Mouse (Mus musculus) testis, postnatal 10 days (tissue): ENCODE results near the gene Hsp90ab1.
A peak's percentile ranks its signal among the peaks of the same experiment; 100 is the strongest.

ENCODE experiments used
- DNase-seq: peaks from one replicate; pipeline ENCODE4 v3.0.0; 2021; ENCODE audit warnings: low spot score

The Hsp90ab1 gene

DNA sequence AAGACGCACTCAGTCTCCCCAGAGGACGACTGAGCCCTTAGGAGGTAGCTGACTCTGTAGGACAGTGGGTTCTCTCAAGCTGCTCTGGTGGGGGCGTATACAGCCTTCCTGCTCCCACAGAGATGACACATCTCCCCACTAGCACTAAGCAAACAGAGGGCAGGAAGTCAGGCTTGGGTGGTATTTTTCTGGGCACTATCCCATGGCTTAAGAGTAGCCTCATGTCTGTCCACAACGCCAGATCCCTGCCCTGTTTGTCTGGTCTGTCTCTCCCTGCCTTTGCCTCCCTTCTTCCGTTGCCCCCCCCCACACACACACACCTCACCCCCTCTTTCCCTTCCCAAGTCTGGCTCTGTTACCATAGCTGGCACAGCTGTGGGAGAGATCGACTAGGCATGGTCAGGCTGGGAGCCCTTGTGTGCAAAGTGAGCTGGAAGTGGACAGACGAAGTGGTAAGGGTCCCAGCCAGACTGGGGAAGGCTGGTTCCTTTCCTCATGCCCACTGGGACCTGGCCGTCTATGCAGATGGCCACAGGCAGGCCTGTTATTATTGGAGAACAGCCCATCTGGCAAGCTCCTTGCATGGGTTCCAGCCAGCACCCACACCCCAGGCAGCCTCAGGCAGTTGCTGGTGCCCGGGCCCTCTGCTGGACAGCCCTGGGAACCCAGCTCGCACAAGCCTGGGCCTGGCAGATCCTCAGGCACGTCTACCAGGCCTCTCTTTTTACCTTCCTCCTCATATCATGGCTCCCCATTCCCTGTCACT lies 23.7 kb upstream of the Hsp90ab1 start:
- DNase-seq: peak; percentile 84

DNA sequence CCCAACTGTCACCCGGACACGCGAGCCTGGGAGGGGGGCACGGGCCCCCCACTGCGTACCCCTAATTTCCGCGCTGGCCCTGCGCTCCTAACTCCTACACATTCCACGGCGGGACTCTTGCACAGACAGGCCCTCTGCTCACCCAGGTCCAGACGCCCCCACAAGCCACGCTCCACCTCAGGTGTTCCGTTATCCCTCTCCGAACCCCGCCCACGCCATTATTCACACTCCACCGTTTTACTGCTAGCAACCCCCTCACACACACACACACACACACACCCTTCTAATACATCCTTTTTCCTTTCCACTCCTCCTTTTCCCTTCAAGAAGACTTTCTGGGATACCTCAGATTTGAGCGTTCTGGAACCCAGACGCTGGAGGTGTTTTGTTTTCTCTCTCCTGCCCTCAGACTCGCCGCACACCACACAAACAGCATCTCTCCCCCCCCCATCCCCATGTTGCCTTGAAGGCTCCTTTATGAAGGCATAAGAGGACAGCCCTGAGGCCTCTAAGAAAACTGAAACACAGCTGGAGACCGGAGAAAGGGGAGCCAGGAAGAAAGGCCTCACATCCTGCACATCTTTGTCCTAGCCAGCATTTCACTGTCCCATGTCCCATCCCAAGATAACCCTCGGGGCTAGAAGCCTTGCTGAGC lies 22.8 kb upstream of the Hsp90ab1 start:
- DNase-seq: no peak

DNA sequence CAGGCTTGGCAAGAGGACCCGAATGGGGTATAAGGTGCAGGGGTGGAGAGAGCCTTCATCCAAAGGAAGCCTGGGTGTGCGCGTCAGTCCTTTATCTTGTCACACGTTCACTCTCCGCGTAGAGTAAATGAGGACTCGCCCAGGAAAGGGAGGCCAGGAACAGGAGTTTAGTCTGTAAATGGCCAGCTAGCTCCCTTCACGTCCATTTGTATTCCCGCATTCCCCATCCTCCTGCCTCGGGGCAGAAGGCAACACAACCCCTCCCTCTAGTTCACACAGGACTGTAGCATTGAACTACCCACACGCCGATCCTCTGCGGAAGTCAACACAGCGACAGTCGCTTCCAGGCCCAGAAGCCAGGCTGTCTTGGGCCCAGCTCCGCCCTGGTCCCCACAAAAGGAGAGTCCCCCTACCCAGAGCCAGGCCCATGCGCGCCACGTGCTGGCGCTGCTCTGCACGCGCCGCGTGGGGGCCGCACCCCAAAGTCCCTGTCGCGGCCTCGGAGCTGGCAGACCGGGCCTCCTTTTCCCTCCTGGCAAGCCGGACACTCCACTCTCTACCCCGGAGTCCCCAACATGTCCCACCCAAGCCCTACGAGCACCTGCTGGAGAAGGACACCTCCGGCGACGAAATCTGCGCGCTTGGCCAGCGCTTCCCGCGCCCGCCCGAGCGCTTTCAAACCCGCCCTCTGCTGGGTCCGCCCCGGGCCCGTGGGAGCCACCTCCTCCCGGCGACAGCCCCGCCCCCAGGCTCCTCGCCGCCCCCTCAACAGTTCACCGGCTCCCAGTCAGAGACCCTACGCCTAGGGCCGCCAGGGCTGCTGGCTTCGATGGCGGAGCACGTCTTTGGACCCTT lies 22.0 kb upstream of the Hsp90ab1 start:
- DNase-seq: peak; percentile 93

DNA sequence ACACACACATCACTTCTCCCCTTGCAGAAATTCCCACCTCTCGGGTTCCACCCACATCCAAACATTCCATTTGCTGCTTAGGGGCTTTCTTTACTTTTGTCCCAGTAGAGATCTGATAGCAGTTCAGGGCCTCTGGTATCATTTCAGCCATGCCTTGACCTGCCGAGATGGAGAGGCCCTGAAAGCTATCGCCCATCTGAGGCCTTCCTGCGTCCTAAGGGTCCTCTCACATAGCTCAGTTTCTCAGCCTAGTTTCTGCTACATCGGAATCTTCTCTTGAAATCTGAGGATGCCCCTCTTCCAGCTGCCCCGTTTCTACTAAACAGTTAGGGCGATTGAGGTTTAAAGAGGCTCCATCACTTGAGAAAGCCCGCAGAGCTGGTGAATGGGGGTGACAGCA lies 21.1 kb upstream of the Hsp90ab1 start:
- no peak for DNase-seq

DNA sequence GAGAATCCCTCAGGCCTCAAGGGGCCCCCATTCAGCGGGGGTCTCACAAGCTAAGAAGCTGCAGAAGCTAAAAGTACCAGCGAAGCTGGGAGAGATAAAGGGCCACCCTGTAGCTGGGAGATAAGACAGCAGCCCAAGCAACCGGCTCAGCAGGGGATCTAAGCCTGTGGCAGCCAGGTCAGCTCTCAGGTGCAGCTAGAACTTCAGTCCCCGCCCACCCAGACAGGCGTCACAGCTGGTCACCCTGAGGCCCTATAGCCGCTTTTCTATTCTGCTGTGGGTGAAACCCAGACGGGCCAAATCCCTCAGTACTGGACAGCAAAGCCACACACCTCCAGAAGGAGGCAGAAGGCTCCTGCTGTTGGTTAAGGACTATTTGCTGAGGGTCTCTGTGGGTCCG lies 20.4 kb upstream of the Hsp90ab1 start:
- DNase-seq: peak; percentile 62

DNA sequence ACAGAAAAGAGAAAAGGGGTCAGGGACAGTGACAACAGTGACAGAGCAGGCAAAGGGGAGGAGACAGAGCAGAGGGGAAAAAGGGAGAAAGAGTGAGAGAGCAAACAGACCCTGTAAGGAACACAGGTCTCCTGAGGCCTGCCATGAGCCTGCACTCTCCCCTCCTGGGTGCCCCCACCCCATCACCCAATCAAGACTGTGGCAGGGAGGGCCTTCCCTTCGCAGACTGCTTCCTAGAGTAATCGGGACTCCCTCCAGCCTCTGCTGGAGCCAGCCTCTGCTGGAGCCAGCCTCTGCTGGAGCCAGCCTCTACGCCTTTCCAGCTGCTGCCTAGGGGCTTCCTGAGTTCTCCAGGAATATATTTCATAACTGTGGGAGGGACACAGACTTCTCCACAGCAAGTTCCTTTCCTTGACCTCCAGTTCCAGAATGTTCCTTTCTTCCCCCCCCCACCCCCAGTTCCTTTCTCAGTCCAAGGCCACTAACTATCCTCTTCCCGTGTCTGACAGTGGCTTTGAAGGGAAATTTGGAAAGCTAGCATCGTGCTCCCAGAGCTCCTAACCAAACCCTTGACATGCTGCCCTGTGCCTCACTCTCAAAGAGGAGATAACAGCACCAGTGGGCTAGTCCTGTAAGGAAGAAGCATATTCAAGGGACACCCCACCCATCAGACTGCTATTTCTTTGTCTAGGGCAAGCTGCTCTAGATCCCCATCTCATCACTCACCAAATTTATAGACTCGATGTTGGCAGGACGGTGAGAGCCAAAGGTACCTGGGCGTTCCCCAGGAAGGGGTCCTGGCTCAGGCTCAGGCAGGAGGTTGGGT lies 19.7 kb upstream of the Hsp90ab1 start:
- DNase-seq: peak; percentile 70

DNA sequence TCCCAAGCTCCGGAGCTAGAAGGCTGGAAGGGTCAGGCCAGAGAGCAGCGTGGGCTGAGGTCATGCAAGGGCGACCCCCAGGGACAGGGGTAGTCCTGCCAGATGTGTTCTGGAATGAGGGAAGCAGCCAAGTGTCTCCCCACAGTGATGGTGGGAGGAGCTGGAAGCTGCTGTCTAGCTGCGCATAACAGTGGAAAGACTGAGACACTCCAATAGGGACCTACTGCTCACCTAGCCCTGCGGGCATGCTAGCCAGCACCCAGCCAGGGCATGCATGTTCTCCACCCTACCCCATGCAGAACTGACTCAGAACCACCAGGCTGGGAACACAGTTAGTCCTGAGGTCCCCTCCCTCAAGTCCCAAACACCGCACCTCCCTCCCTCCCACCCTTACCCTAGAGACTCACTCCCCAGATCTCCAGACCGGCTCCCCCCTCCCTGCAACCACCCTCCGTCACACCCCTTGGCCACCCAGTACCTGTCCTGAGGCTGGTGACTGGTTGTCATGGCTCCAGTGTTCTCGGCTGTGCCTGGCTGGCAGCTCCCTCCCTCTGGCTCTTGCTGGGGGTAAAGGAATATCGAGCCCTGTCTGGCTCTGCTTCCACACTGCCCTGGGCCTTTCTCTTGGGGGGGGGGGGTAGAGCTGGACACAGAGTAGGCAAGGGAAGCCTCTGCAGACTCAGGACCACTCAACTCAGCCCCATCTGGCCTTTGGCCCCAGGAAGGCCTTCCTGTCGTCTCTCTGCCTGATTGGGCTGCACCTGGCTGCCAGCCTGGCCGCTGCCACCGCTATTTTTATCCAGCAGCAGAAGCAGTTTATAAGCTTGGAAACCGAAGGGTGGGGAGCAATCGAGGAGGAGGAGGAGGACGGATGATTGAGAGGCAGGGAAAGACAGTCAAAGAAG lies 18.9 kb upstream of the Hsp90ab1 start:
- DNase-seq: peak; percentile 72

DNA sequence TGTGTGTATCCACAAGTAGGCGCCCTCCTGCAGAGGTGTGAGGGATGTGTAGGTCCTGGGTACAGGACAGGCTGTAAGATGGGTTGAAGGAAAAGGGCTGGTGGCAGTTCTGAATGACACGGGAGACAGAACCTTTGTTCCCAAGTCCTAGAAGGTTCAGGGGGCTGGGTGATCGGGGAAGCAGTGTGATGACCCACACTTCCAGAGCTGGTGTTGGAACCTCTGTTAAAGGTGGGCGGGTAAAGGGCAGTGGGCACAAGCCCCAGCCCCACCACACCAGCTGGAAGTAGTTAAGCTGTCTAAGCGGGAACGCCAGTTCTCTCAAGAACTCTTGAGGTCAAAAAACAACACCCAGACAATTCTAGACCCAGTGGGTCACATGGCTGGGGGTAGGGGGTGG lies 17.3 kb upstream of the Hsp90ab1 start:
- DNase-seq: peak; percentile 37

DNA sequence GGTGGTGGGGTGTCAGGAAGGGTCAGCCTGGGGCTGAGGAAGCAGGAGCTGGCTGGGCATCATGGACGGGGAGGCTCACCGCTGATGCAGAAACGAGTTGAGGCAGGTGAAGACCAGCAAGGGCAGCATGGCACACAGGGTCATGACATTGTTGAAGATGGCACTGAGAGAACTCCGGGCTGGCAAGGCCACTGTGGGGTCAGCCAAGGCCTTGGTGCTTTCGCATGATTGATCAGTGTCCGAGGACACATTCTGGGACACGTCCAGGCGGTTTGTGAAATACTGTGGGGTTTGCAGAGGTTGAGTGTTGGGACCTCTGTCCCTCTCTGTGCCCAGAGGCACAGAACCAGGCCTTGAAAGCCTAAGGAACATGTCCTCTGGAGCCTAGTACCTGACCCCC lies 16.8 kb upstream of the Hsp90ab1 start:
- DNase-seq: peak; percentile 41

DNA sequence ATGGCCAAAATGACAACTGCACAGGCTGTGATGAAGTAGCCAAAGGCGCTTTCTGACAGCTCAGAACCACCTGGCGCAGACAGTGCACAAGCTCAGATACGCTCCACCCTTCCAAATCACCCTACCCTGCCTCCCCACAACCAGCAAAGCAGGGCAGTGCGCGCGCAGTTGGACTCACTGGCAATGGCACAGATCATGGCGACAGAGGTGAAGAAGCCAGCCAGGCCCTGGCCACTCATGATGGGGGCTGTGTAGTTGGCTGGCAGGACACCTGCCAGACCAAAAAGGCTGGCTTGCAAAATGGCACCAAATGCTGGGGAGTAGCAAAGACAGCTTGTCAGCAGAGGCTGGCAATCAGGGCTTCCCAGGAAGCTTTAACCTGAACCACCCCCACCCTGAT lies 16.2 kb upstream of the Hsp90ab1 start:
- DNase-seq: peak; percentile 39

DNA sequence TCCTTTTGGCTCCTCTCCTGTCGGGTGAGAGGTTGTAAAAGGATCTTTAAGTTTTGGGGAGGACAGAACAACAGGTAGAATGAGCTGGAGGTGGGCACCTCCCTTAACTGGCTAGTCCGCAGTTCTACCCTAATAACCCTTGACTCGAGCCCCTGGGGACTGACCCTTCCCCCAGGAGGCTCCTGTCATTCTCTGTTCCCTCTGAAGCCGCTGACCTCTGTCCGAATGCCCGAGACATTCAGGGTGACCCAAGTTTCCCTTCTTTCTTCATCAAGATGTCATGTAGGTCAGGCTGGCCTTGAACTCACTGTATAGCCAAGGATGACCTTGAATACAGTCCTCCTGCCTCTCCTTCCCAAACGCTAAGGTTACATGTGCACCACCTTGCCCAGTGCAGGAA lies 15.3 kb upstream of the Hsp90ab1 start:
- no peak for DNase-seq

DNA sequence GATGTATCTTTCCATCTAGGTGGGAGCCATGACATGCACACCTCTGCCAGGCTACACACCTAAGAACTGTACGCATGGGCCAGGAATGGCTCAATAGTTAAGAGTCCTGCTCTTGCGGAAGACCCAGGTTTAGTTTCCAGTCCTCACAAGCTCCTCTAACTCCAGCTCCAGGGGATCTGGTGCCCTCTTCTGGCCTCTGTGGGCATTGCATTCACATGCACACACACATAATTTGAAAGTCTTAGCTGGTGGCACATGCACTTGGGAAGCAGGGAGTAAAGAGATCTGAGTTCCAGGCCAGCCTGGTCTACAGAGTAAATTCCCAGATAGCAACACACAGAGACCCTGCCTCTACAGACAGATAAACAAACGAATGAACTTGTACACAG lies 13.4 kb upstream of the Hsp90ab1 start:
- no peak for DNase-seq

DNA sequence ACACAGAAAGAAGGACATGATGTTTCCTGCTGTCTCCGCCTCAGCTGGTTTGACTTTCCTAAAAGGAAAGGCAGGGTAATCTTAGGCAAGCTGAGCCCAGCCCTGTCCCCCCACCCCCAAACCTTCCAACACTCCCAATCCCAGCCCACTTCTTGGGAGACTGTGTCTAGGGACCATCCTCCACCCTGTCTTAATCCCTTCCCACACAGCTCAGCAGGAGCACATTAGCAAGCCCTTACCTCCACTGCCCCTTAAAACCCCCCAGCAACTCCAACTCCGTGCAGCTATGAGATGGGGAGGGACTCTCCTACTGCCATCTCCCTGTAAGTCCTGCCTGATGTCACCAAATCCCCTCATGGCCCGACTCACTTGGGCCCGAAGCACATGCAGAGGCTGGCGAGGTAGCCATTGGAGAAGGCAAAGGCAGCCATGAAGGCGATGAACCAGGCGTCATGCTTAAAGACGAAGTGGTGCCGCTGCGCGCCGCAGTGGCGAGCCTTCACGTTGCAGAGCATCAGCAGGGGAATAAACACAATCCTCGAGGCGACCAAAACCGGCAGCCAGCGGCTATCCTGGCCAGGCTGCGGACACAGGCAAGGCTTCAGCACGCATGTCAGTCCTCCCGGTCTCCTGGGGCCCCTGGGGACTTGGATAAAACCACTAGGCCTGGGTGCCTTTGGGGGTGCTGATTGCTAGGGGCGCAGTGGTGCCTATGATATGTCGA lies 12.8 kb upstream of the Hsp90ab1 start:
- DNase-seq: no peak

DNA sequence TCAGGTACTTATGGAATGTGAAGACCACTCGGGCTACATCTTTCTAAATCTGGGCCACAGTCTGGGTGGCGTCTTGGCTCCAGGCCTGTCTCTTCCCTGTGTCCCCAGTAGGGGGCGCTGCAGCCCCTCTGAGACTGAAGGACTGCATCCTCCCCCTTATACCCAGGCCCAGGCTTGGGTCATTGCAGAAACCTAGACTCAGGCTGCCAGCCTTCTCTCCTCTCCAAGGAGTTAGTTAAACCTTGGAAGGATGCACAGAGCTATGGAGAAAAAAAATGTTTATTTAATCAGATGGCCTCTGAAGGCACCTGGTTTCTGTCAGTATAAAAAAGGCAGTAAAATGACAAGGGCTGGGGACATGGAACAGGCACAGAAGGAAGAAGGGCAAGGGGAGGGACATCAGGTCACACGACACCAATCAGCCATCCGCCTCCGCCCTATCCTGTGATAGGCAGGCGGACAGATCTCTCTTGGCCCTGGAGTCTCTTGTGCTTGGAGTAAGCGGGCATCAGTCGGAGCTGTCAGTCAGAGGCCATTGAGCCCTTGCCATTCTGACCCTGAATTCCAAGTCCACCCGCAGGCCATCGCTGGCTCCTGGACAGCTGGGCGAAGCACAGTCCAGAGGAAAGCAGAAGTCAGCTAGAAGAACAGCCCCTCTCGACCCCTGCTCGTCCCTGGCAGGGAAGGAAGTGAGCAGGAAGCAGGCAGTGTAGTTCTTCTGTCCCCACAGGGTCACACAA lies 12.0 kb upstream of the Hsp90ab1 start:
- peak; percentile 91 for DNase-seq

DNA sequence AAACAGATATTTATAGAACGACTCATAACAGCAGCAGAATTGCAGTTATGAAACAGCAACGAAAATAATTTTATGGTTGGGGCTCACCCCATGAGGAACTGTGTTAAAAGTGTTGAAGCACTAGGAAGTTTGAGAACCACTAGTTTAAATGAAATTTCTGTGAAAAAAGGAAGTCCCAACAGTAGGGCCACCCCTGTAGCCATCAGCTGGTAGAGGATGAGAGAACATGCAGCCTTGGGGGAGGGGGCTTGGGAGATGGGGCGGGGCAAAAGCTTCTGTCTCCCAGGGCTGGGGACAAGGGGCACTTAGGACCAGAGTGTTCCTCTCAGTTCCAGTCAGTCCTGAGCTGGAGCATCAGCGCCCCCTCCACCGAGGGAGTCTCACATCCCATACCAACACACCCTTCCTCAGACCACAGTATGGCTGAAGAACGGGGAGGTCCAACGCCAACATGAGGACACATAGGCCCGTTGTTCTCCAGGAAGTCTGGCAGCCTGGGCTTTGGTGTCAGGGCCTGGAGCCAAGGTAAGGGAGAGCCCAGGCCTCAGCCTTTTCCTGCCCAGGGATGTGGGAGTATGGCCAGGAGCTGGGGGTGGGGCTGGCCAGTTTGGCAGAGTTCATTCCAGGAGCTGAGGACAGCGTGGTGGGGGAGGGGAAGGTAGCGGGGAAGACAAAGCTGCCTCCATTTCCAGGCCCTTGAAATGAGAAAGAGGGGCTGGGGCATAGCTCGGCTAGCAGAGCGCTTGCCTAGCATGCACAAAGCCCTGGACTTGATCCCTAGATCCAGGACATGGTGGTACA lies 11.2 kb upstream of the Hsp90ab1 start:
- DNase-seq: peak; percentile 95

DNA sequence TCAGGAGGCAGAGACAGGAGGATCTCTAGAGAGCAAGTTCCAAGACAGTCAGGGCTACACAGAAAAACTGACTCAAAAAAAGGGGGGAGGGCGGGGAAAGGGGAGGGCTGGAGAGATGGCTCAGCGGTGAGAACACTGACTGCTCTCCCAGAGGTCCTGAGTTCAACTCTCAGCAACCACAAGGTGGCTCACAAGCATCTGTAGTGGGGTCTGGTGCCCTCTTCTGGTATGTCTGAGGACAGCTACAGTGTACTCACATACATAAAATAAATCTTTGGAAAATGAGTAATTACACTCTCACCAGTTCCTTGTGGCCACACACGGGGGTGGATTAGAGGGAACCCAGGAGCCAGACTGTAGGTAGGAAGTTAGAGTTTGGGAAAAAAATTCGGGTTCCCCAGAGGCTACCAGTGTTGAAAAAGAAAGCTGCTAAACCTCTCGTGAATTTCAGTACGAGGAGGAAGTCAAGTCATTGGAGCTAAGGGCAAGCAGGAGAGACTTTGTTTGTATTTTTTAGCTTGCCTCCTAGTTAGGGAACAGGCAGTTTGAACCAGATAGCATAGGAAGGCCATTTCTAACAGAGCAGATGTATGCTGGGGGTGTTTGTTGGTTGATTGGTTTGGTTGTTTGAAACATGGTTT lies 9.8 kb upstream of the Hsp90ab1 start:
- DNase-seq: no peak

DNA sequence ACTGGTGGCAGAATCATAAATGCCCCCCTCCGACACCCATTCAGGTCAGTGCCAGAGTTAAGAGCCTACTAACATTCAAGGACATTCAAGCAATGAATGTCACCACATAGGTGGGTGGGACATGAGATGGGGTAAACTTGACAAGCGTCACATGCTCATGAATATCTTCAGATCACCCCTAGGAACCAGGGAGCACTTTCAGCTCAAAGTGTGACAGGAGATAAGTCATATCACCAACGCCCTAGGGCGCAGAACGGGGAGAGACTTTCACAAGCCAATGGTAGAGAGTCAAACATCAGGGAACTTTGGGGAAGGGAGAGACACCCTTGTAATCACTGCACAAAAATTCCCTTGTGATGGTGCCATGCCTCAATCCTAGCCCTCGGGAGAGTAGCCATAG lies 9.1 kb upstream of the Hsp90ab1 start:
- no peak for DNase-seq

DNA sequence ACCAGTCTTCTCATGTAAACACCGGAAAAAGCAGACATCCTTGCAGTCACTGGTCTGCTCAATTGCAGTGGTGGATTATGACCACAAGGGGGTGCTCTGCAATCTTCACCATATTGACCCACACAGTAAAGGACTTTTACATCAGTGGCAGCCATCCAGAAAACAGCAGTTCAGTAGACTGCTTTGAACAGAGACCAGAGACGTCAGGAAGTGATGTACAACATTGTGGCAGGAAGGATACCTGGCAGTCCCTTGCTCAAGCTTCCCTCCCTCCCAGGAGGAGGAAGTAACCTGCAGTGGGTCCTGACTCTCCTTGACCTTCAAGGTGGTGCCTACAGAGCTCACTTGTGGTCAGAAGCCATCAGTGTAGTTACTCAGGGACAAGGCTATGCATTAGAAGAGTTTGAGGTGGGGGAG lies 8.5 kb upstream of the Hsp90ab1 start:
- DNase-seq: peak; percentile 75
